Mouse (Mus musculus) heart, adult 8-10 months (tissue): ENCODE results near the gene Gm42957. TPM values are rescaled to one million over a fixed set of nuclear protein-coding genes. Genes with fewer than 3 reads are reported as not detected.

Source experiments
- total RNA-seq, 4 experiments: library from RNA; stranded (reverse); gene quantifications; 2 replicates each; pipeline ENCODE4 v1.2.4; 2022

Gene Gm42957
- total RNA-seq, 4 experiments from 2014 or later: 0.11 to 0.25 TPM; not detected in 2

Other genes with a start within 250 kb of the Gm42957 start
- gene BC107364, start 183.2 kb upstream of the Gm42957 start, total RNA-seq: not detected
- 100 to 1,000 TPM; 271 to 333 (median 312) TPM for gene Hfe2, start 110.3 kb upstream of the Gm42957 start, total RNA-seq
- 100 to 1,000 TPM; 346 to 908 (median 654) TPM for gene Txnip, start 77.5 kb upstream of the Gm42957 start, total RNA-seq
- 1 to 10 TPM in 3 of 4 experiments, not detected in 1; 2.5 to 3.3 (median 3.2) TPM for gene Gm16253, start 58.5 kb upstream of the Gm42957 start, total RNA-seq
- 10 to 100 TPM; 31.7 to 35.2 (median 34.7) TPM for gene Polr3gl, start 41.3 kb upstream of the Gm42957 start, total RNA-seq
- gene Ankrd34a, start 38.8 kb upstream of the Gm42957 start, total RNA-seq: 1 to 10 TPM; 1.1 to 2.5 (median 2.0) TPM
- gene Lix1l, start 34.3 kb upstream of the Gm42957 start, total RNA-seq: 10 to 100 TPM; 20.9 to 31.1 (median 25.8) TPM
- gene Rbm8a, start 5.5 kb upstream of the Gm42957 start, total RNA-seq: 10 to 100 TPM; 29.0 to 39.9 (median 32.0) TPM
- 10 to 100 TPM; 33.9 to 41.4 (median 36.5) TPM for gene Pex11b, start 98 bp upstream of the Gm42957 start, total RNA-seq
- gene Itga10, start 10.1 kb downstream of the Gm42957 start, total RNA-seq: under 1 TPM; 0.22 to 0.43 (median 0.33) TPM
- gene Ankrd35, start 34.7 kb downstream of the Gm42957 start, total RNA-seq: 1 to 10 TPM in 3 of 4 experiments, under 1 TPM in 1; 0.57 to 2.1 (median 1.6) TPM
- gene Pias3, start 60.9 kb downstream of the Gm42957 start, total RNA-seq: 10 to 100 TPM; 12.6 to 15.1 (median 14.5) TPM
- gene Nudt17, start 73.1 kb downstream of the Gm42957 start, total RNA-seq: 1 to 10 TPM; 2.9 to 4.0 (median 3.2) TPM
- gene Polr3c, start 92.2 kb downstream of the Gm42957 start, total RNA-seq: 10 to 100 TPM; 22.8 to 25.7 (median 24.0) TPM
- 10 to 100 TPM; 21.5 to 32.5 (median 27.8) TPM for gene Rnf115, start 92.2 kb downstream of the Gm42957 start, total RNA-seq
- not detected for gene Pdzk1, start 193.8 kb downstream of the Gm42957 start, total RNA-seq
- gene Cd160, start 193.9 kb downstream of the Gm42957 start, total RNA-seq: not detected